Mouse (Mus musculus) embryonic facial prominence, embryonic 15.5 days (tissue): ENCODE data around the gene Gdi1. TPM values are rescaled to one million over a fixed set of nuclear protein-coding genes. Genes with fewer than 3 reads are reported as not detected.
"Not testable (repeated sequence)": the region's sequence is repeated elsewhere in the genome, so short reads cannot be mapped to it uniquely, and the experiment has no call there.

ENCODE experiments used
- ATAC-seq: fragments of 200-750 bp; cut with Nextera tagmentation; 2 replicates; pipeline ENCODE4 v1.8.0; 2017; ENCODE audit warnings: low read depth, moderate TSS enrichment; ENCODE audit not compliant: insufficient number of reproducible peaks, low FRiP score, low TSS enrichment
- H3K27ac ChIP-seq: fragments of 300-500 bp; sonication (generic); replicated peaks from 2 replicates; pipeline ENCODE4 v1.5.1; 2015; ENCODE audit warnings: mild to moderate bottlenecking, inconsistent platforms
- H3K27me3 ChIP-seq: fragments of 300-500 bp; sonication (generic); 2 replicates; pipeline ENCODE4 v1.6.1; 2015; ENCODE audit warnings: inconsistent platforms
- H3K36me3 ChIP-seq: fragments of 300-500 bp; sonication (generic); 2 replicates; pipeline ENCODE4 v1.6.1; 2015; ENCODE audit warnings: mild to moderate bottlenecking, inconsistent platforms
- H3K4me1 ChIP-seq: fragments of 300-500 bp; sonication (generic); 2 replicates; pipeline ENCODE4 v1.6.1; 2015; ENCODE audit warnings: inconsistent platforms
- H3K4me2 ChIP-seq: fragments of 300-500 bp; sonication (generic); replicated peaks from 2 replicates; pipeline ENCODE4 v1.6.1; 2015; ENCODE audit warnings: mild to moderate bottlenecking, inconsistent platforms
- H3K4me3 ChIP-seq: fragments of 300-500 bp; sonication (generic); replicated peaks from 2 replicates; pipeline ENCODE4 v1.5.1; 2015; ENCODE audit warnings: mild to moderate bottlenecking, inconsistent platforms
- H3K9ac ChIP-seq: fragments of 300-500 bp; sonication (generic); 2 replicates; pipeline ENCODE4 v1.6.1; 2015; ENCODE audit warnings: inconsistent platforms
- H3K9me3 ChIP-seq: fragments of 300-500 bp; sonication (generic); replicated peaks from 2 replicates; pipeline ENCODE4 v1.6.1; 2016; ENCODE audit warnings: inconsistent platforms
- WGBS: fragments of 180-500 bp; shearing (Covaris S2); methylation state at CpG from one replicate; pipeline ENCODE4 v1.1.7; 2015; 5-methylcytosine and 5-hydroxymethylcytosine counted together
- microRNA-seq: library from miRNA; unstranded; fragments of <30 nt; microRNA quantifications from one replicate; pipeline ENCODE4, GENCODE M21; 2016; ENCODE audit warnings: borderline number of aligned reads
- polyA plus RNA-seq: library from polyadenylated mRNA; unstranded; fragments of >200 nt; fragmentation: Nextera tagmentation; extraction: Ambion mirVana; gene quantifications from 2 replicates; pipeline ENCODE4 v1.2.1, GENCODE M21; 2015

Gdi1 gene
- polyA plus RNA-seq, 1 experiment from 2014 or later = 260 TPM

- Histone ChIP-seq H3K9ac (peak overlapping the region; percentile 35), H3K4me1 (no peaks in the 10 kb centered on the region), H3K27ac (peak overlapping the region; percentile 22; the same call in 1 of the 2 replicates), H3K4me3 (peak overlapping the region; percentile 48), H3K27me3 (no peaks in the 10 kb centered on the region), H3K36me3 (no peaks in the 10 kb centered on the region), H3K9me3 (no peaks in the 10 kb centered on the region), H3K4me2 (peak overlapping the region; percentile 53)
- no peak for ATAC-seq
- WGBS = 24% methylated on average over 13 of the region's 13 CpGs
Measured at GRCm38 (mm10) chrX:74352645-74353466, 48.1 kb downstream of the Gdi1 start.

DNA sequence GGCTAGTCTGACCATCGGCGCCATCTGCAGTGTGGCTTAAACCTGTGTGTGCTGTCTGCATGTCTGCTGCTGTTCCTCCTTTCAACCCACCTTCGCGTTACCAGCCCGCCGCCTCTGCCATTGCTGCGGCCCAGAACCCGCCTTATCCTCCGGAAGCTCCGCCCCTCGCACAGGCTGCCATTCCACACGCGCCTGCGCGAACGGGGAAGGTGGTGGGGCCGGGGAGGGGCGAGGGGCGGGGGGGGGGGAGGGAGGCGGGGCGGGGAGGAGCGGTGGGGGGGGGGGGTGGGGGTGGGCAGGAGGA lies 48.6 kb downstream of the Gdi1 start, which contains the start of gene Lage3:
Gene Lage3 (minus strand): TSS at position 152 of the 304 bp plus-strand sequence.
- peak within 1 kb of the TSS; percentile 22; the same call in 1 of the 2 replicates for H3K27ac ChIP-seq
- H3K27me3 ChIP-seq = no peaks in the 10 kb centered on the region
- H3K4me2 ChIP-seq = peak within 1 kb of the TSS; percentile 53
- no peaks in the 10 kb centered on the region for H3K4me1 ChIP-seq
- WGBS = 30% methylated on average over 16 of the region's 22 CpGs
- no peaks in the 10 kb centered on the region for H3K9me3 ChIP-seq
- H3K4me3 ChIP-seq = peak within 1 kb of the TSS; percentile 48
- peak within 1 kb of the TSS; percentile 35 for H3K9ac ChIP-seq
- ATAC-seq = peak; percentile 67; the same call in 1 of the 2 replicates
- no peaks in the 10 kb centered on the region for H3K36me3 ChIP-seq

DNA sequence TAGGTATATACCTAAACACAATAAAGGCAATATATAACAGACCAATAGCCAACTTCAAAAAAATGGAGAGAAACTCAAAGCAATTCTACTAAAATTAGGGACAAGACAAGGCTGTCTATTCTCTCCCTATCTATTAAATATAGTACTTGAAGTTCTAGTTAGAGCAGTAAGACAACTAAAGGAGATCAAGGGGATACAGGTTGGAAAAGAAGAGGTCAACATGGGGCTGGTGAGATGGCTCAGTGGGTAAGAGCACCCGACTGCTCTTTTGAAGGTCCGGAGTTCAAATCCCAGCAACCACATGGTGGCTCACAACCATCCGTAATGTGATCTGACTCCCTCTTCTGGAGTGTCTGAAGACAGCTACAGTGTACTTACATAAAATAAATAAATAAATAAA lies 52.3 kb downstream of the Gdi1 start:
- H3K4me1 ChIP-seq, H3K27ac ChIP-seq, H3K4me3 ChIP-seq, H3K36me3 ChIP-seq, H3K9ac ChIP-seq, H3K4me2 ChIP-seq, H3K27me3 ChIP-seq, H3K9me3 ChIP-seq, ATAC-seq: not testable (repeated sequence)
- WGBS = 92% methylated on average over 3 of the region's 3 CpGs

DNA sequence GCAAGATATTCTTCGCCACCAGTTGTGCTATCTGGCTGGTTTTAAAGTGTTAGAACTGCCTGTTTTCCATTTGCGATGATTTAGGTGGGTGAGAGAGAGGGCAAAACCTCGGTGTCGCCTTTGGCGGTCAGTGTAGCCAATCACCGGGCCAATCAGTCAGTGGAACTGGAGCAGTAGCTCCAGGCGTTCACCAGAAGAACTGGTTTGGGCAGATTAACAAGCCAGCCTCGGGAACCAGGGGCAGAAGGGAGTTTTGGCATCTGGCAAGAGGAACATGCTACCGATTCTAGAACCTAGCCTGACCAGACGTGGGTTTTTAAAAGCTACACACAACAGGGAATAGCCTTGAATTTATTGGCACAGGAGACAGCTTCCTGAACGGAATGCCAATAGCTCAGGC lies 54.4 kb downstream of the Gdi1 start:
- no peak for ATAC-seq
- H3K4me3 ChIP-seq = no peak overlapping the region
- no peaks in the 10 kb centered on the region for H3K9me3 ChIP-seq
- H3K9ac ChIP-seq = no peak overlapping the region
- no peaks in the 10 kb centered on the region for H3K36me3 ChIP-seq
- 38% methylated on average over 11 of the region's 11 CpGs for WGBS
- no peak overlapping the region for H3K27ac ChIP-seq
- H3K4me2 ChIP-seq = no peak overlapping the region
- H3K4me1 ChIP-seq = no peaks in the 10 kb centered on the region
- H3K27me3 ChIP-seq = no peaks in the 10 kb centered on the region

Small RNA genes within 50 kb of the gene (microRNA-seq; reads per million reads assigned to microRNA genes)
- gene Mir7091 (not detected), gene Mir7092 (not detected)

Other genes with a start within 250 kb of the Gdi1 start
- not detected in 2 replicates for gene Opn1mw, start 177.5 kb upstream of the Gdi1 start, polyA plus RNA-seq
- 11.9 and 12.1 TPM in 2 replicates for gene Mecp2, start 169.6 kb upstream of the Gdi1 start, polyA plus RNA-seq
- gene Tex28, start 137.2 kb upstream of the Gdi1 start, polyA plus RNA-seq = not detected in 2 replicates
- not detected in 2 replicates for gene Tktl1, start 127.7 kb upstream of the Gdi1 start, polyA plus RNA-seq
- 226 and 234 TPM in 2 replicates for gene Flna, start 55.2 kb upstream of the Gdi1 start, polyA plus RNA-seq
- gene Emd, start 50.3 kb upstream of the Gdi1 start, polyA plus RNA-seq = 26.5 and 28.8 TPM in 2 replicates
- 678 and 798 TPM in 2 replicates for gene Rpl10, start 34.2 kb upstream of the Gdi1 start, polyA plus RNA-seq
- 98.0 and 103 TPM in 2 replicates for gene Taz, start 23.1 kb upstream of the Gdi1 start, polyA plus RNA-seq
- gene Dnase1l1, start 22.7 kb upstream of the Gdi1 start, polyA plus RNA-seq = 16.8 and 20.1 TPM in 2 replicates
- 158 and 160 TPM in 2 replicates for gene Atp6ap1, start 7.9 kb upstream of the Gdi1 start, polyA plus RNA-seq
- 66.6 and 68.3 TPM in 2 replicates for gene Fam50a, start 8.0 kb downstream of the Gdi1 start, polyA plus RNA-seq
- gene Plxna3, start 24.1 kb downstream of the Gdi1 start, polyA plus RNA-seq = 20.2 and 21.5 TPM in 2 replicates
- 96.2 and 101 TPM in 2 replicates for gene Lage3, start 48.6 kb downstream of the Gdi1 start, polyA plus RNA-seq
- gene Ubl4a, start 68.2 kb downstream of the Gdi1 start, polyA plus RNA-seq = 76.4 and 78.5 TPM in 2 replicates
- gene Slc10a3, start 68.4 kb downstream of the Gdi1 start, polyA plus RNA-seq = 20.9 and 23.4 TPM in 2 replicates
- gene Fam3a, start 88.3 kb downstream of the Gdi1 start, polyA plus RNA-seq = 47.4 and 48.2 TPM in 2 replicates
- gene Ikbkg, start 88.3 kb downstream of the Gdi1 start, polyA plus RNA-seq = 20.3 and 21.4 TPM in 2 replicates
- 54.1 and 65.4 TPM in 2 replicates for gene G6pdx, start 124.2 kb downstream of the Gdi1 start, polyA plus RNA-seq
- 0.84 TPM in 1 of 2 replicates, not detected in the other for gene Gm6880, start 176.4 kb downstream of the Gdi1 start, polyA plus RNA-seq